Mouse (Mus musculus): ENCODE data around the gene Gm10563.

DNA sequence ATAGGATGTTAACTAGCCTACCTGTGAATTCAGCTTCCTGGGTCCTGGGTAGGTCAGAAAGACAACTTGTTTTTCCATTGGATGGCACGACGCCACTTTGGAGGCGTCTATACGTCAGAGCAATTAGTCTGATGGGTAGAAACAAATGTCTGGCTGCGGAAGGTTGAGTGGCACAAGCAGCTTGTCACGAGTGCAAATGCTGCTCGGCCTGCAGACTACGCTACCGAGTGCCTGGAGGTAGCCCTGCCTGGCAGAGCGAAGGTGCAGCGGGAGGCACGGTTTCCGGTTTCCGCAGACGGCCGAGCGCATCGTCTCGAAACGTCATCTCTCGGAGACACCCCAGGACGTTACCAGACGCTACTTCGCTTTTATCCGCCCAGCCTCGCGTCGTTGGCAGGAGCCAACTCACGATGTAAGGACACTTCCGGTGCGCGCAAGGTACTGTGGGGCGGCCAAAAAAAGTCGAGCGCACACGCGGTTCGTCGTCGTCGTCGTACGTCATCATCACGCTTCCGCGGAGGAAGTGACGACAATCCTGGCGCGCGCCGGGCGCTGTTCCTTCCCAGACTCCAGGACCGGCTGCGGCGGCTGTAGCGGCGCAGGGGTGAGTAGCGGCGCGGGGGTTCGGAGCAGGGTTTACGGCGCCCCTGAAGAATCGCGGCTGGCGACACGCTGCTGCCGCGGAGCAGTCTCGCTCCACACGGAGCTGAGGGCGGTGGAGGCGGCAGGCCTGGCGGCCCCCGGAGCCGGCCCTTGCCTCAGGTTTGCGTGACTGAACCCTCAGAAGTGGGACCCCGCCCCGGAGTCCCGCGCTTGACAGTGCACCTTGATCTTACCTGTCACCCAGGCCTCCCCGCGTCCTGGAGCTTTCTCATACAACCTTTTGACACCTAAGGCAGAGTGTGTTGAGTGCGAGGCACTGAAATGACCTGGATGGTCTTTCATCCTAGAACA, 20.6 kb downstream of the Gm10563 start, which contains the start of gene Cdk11b:
- TF ChIP-seq POLR2A (IDR thresholded peaks at IDR 0.05; ENCODE audit: control insufficient read depth, extremely low read depth, insufficient read depth, low read length, poor library complexity), result peak; percentile 72
- TF ChIP-seq CTCF (IDR thresholded peaks at IDR 0.05; ENCODE audit: borderline replicate concordance, control insufficient read depth, extremely low read depth, insufficient read depth, low read length, poor library complexity), result peak; percentile 27; the same call in 1 of the 2 replicates

Data from thymus, adult 2 months (tissue).